Mouse (Mus musculus) cerebellum, postnatal 36 days (tissue): ENCODE data around the gene Nptn.

Experiments
- DNase-seq, 2 experiments: peaks; one replicate each; pipeline ENCODE4 v3.0.0; 2021 to 2022; ENCODE audit warnings: mixed read lengths in 2 of 2

The Nptn gene

GRCm38 (mm10) chr9:58703766-58704165, 121.7 kb downstream of the Nptn start:
- DNase-seq: no peak

- DNase-seq: no peak
Measured at GRCm38 (mm10) chr9:58706024-58706423, 124.0 kb downstream of the Nptn start.
